Mouse (Mus musculus): ENCODE results near the gene Adh6a.

DNA sequence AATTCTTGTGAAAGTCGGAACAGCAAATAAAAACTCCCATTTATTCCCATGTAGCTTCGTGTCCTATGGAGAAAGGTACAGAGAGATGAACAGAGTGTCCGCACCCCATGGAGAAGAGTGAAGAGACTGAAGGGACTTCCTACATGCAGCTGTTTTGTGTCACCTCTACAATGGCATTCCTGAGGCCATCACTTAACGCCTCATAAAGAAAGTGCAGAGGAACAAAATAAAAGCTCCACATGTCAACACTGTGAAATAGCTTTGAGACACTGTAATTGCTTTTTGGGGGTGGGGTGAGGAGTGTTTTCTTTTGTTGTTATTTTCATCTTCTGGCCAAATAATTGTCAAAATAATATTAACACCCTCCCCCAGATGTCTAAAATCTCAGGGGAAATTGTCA lies 10.4 kb upstream of the Adh6a start:
- TF ChIP-seq CTCF (conservative IDR thresholded peaks at IDR 0.05 in 1 of 2, IDR thresholded peaks at IDR 0.05 in 1 of 2; ENCODE audit: low read depth in 2 of 2, low read length in 2 of 2) (no peak), KAT2A (IDR thresholded peaks at IDR 0.05; ENCODE audit: insufficient replicate concordance, low read length) (no peak)
